Mouse (Mus musculus) embryonic fibroblast, embryonic 13.5 days (primary cell): Measurements from ENCODE around the gene Lgi4.

Experiments
- CTCF ChIP-seq: IDR thresholded peaks from 2 replicates; pipeline ENCODE4 v1.5.1; 2011; ENCODE audit warnings: mild to moderate bottlenecking, control low read depth, low read length, moderate library complexity, borderline replicate concordance; ENCODE audit not compliant: insufficient read depth
- POLR2A ChIP-seq: IDR thresholded peaks from 2 replicates; pipeline ENCODE4 v1.6.1; 2011; ENCODE audit warnings: low read depth, mild to moderate bottlenecking, control low read depth, low read length, moderate library complexity

- no peak for TF ChIP-seq CTCF
- TF ChIP-seq POLR2A, result no peak
These were observed 52.9 kb downstream of the Lgi4 start for GRCm38 (mm10) chr7:31112036-31112435.
